Mouse (Mus musculus) gastrocnemius, adult 2 months (tissue): ENCODE measurements around the gene Rab3a. TPM values are rescaled to one million over a fixed set of nuclear protein-coding genes. Genes with fewer than 3 reads are reported as not detected.

Experiments used
- DNase-seq: peaks from one replicate; pipeline ENCODE4 v3.0.0; 2022
- H3K27ac ChIP-seq: fragments of 200-600 bp; 2 replicates; pipeline ENCODE4 v1.8.1; 2022; ENCODE audit warnings: mild to moderate bottlenecking
- H3K4me3 ChIP-seq: fragments of 200-600 bp; 2 replicates; pipeline ENCODE4 v1.8.1; 2022; ENCODE audit warnings: mild to moderate bottlenecking, moderate library complexity
- CTCF ChIP-seq: fragments of 200-600 bp; IDR thresholded peaks from 2 replicates; pipeline ENCODE4 v1.8.1; 2022; ENCODE audit warnings: antibody characterized with exemption, mild to moderate bottlenecking, moderate library complexity
- intact Hi-C: fragments of 180-260 bp; cut with DNase I; formaldehyde crosslinking; loops from one replicate; pipeline ENCODE4 v1.15.1; 2025
- total RNA-seq, 2 experiments: library from RNA; stranded (reverse); gene quantifications; 2 replicates each; pipeline ENCODE4 v1.2.3; 2021

The Rab3a gene
- total RNA-seq, 2 experiments from 2014 or later: 31.9 to 39.8 TPM

- H3K4me3 ChIP-seq: peak overlapping the region; percentile 89
- DNase-seq: peak; percentile 57
- intact Hi-C loops: loop anchor here (1.0 kb wide), 1 partner anchor 11 kb away; no protein-coding TSS in a partner anchor
- TF ChIP-seq CTCF: no peak
- H3K27ac ChIP-seq: peak overlapping the region; percentile 94
Observed at GRCm38 (mm10) chr8:70773410-70773809, 18.9 kb downstream of the Rab3a start.

- H3K4me3 ChIP-seq: peak overlapping the region; percentile 89
- peak overlapping the region; percentile 94 for H3K27ac ChIP-seq
- TF ChIP-seq CTCF: no peak
- intact Hi-C loops: loop anchor here (1.0 kb wide), 1 partner anchor 12 kb away; no protein-coding TSS in a partner anchor
- peak; percentile 97 for DNase-seq
Observed at GRCm38 (mm10) chr8:70773833-70774232, 19.4 kb downstream of the Rab3a start.

DNA sequence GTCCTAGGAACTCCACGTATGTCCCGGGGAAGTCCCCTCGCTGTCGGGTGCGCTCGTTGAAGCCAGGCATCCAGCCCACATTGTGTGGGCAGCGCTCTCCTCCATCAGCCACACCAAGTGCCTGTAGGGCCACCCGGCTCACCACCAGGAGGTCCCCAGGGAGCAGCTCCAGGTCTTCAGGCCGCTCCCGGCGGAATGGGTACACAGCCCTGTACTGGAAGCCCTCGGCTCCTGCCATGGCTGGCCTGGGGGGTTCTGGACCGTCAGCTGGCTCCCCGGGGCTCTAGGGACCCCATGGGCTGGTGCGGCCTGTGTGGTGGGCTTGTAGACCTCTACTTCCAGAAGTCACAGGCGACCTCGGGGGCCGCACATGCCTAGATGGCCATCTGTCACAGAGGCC is 20.3 kb downstream of the Rab3a start:
- intact Hi-C loops: no loop called here
- DNase-seq: peak; percentile 49
- H3K27ac ChIP-seq: peak overlapping the region; percentile 94
- H3K4me3 ChIP-seq: peak overlapping the region; percentile 89
- TF ChIP-seq CTCF: no peak

DNA sequence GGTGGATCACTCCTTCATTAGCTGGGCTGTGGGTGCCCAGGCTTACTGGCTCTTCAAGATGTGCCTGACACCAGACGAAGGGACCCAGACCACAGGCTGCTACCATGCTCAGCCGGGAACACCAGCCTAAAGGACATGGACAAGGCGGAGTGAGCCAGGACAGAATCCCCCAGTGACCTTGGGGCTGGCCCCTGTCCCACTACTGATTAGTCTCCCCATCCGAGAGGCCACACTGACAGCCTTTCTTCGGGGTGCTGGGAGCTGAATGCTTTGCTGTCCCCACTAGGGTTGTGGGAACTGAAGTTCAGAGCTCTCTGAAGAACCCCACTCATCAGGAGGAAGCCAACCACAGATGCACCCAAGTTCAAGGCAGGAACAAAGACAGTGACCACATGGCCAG is 20.7 kb downstream of the Rab3a start:
- TF ChIP-seq CTCF: no peak
- Histone ChIP-seq H3K27ac (peak overlapping the region; percentile 94), H3K4me3 (peak overlapping the region; percentile 89)
- intact Hi-C loops: no loop called here
- peak; percentile 61 for DNase-seq

DNA sequence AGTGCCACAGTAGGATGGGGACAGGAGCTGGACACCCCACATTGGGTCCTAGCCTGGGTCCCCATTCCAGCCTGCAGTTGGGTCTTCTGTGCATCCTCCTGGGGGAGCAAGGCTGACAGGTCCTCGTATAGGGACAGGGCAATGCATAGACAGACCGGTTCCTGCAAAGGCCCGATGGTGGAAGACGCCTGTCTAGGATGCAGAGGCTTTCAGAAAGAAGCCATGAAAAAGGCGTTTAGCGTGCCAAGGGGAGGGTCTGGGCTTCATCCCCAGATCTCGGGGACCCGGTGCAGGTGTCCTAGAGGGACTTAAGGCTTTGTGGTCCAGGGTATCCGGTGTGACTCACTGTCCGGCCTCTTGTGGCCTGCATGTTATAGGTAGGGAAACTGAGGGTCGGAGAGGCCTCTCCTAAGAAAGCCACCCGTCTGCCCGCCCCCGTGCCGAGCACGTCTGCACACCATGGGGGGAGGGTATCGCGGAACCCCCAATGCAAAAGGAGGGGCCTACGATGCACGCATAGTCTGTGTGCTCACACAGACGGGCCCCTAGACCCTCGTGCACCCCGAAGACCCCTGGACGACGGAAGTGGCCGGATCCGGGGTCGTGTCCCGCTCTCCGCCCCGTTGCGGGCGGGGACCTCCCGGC is 21.5 kb downstream of the Rab3a start:
- H3K4me3 ChIP-seq: peak overlapping the region; percentile 89
- TF ChIP-seq CTCF: no peak
- no peak for DNase-seq
- peak overlapping the region; percentile 94 for H3K27ac ChIP-seq
- intact Hi-C loops: no loop called here

DNA sequence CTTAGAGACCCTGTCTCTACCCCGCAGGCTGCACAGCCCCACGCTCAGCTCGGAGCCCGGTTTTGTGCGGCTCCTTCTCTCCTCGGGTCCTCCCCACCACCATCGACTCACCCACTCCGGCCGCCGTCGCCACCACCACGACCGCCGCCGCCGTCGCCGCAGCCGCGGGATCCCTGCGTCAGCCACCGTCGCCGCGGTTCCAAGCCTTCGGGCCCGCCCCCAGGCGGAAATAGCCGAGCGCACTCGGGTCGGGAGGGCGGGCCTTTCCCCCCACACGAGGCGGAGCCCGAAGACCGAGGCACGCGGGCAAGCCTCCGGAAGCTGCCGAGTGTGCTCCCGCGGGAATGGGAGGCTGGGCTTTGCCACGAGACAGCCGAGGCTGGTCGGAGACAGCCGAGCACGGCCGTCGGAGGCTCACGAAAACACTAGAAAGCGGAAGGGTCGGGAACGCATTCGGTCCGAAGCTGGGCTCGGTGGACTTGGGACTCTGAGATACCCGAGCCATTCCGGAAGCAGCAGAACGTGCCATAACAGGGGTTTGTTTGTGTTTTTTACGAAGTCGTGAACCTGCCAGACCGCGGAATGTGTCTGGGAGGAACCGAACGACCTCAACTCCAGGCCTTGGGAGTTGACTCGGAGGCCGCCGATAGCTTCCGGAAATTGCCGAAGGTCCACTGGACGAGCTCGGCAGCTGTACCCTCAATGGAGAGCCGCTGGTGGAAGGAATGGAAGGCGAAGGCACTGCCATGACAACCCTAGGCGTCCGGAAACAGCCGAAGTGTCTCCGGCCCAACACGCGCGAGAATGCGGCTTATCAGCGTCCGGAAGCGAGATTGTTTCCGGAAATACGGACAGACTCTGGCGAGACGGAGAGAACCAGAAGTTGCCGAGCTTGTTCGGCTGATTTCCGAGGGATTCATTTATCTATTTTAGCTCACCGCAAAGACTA is 22.3 kb downstream of the Rab3a start, which contains the start of gene Pik3r2:
Gene Pik3r2, minus strand, starts transcription at position 218 of the 949 bp plus-strand sequence.
- Histone ChIP-seq H3K27ac (peak within 1 kb of the TSS; percentile 94), H3K4me3 (peak within 1 kb of the TSS; percentile 89)
- peak; percentile 56 for TF ChIP-seq CTCF
- intact Hi-C loops: no loop called here
- DNase-seq: peak; percentile 99

DNA sequence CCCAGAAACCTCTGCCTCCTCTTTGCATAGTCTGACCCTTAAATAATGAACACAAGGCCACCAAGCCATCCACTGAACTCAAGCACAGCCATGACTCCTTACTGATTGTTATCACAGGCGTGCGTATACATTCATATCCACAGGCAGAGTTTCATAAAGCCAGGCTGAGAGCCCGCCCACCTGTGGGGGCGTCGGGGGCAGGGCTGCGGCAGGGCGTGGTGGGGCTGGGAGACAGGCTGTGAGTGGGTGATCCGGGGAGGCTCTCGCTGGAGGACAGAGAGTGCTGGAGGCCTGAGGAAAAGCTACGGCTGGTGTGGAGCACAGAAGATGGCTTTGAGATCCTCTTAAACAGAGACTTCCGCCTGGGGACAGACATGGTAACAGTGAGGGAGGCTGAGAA is 25.6 kb downstream of the Rab3a start:
- DNase-seq: no peak
- no peak for TF ChIP-seq CTCF
- Histone ChIP-seq H3K4me3 (no peak overlapping the region), H3K27ac (no peak overlapping the region)
- intact Hi-C loops: no loop called here

DNA sequence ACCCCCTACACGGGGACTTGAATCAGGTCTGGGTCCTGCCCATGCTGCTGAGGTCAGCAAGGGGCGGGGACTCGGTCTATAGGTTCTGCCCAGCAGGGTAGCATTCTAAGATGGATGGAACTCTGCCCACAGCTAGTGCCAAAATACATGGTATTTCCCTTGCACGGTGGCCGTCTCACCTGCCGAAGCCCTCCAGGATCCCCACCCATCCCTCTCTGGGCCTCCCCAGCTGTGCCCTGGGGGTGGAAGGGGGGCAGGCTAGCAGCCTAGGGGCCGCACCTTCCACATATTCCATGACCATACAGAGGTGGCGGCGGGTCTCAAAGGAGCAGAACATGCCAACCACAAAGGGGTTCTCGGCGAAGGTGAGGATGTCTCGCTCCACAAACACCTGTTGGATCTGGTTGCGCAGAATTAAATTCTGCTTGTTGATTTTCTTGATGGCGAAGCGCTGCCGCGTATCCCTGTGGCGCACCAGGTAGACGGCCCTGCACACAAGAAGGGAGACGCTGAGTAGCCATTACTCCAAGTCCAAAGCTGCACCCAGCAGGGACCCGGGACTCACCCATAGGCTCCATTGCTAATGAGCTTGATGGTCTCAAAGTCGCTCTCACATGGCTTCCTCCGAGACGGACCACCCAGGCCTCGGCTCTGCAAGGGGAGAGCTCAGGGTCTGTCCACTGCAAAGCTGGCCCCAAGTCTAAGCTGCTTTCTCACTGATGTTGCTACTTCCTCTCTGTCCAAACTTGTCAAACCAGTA is 32.0 kb downstream of the Rab3a start:
- intact Hi-C loops: no loop called here
- TF ChIP-seq CTCF: no peak

GRCm38 (mm10) chr8:70787051-70787445 is 32.6 kb downstream of the Rab3a start:
- Histone ChIP-seq H3K4me3 (no peak overlapping the region), H3K27ac (no peak overlapping the region)
- no peak for TF ChIP-seq CTCF
- intact Hi-C loops: no loop called here
- DNase-seq: no peak

More for the DNA sequence above, 32.0 kb downstream of the Rab3a start:
- Histone ChIP-seq H3K27ac (no peak overlapping the region), H3K4me3 (no peak overlapping the region)
- DNase-seq: no peak

- Histone ChIP-seq H3K4me3 (no peak overlapping the region), H3K27ac (no peak overlapping the region)
- intact Hi-C loops: no loop called here
- no peak for DNase-seq
- no peak for TF ChIP-seq CTCF
Observed at GRCm38 (mm10) chr8:70787941-70788667, 33.6 kb downstream of the Rab3a start.

DNA sequence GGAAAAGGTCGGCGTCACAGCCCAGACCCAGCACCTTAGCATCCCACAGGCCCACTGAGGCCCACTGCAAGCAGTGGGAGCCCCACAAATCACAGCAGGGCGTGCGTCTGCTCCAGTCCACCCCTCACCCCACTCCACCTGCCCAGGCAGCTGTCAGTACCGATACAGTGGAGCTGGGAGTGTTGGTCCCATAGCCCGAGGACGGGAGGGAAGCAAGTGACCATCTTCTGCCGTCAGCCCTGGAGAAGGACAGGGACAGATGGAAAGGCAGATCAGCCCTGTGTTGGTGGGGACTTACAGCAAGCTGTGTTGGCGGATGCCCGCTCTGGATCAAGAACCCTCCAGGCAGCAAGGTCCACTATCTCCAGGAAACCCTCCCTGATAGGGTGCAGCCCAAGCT is 34.6 kb downstream of the Rab3a start:
- Histone ChIP-seq H3K27ac (no peak overlapping the region), H3K4me3 (peak overlapping the region; percentile 5; the same call in 1 of the 2 replicates)
- DNase-seq: no peak
- no peak for TF ChIP-seq CTCF
- intact Hi-C loops: no loop called here

GRCm38 (mm10) chr8:70790846-70791245 is 36.4 kb downstream of the Rab3a start:
- TF ChIP-seq CTCF: no peak
- Histone ChIP-seq H3K4me3 (peak overlapping the region; percentile 83), H3K27ac (no peak overlapping the region)
- DNase-seq: no peak
- intact Hi-C loops: no loop called here
